Mouse (Mus musculus) intestine, embryonic 14.5 days (tissue): ENCODE data around the gene Gclm. TPM values are rescaled to one million over a fixed set of nuclear protein-coding genes. Genes with fewer than 3 reads are reported as not detected.
A peak's percentile ranks its signal among the peaks of the same experiment; 100 is the strongest.

ENCODE experiments used
- ATAC-seq: fragments of 200-750 bp; cut with Nextera tagmentation; replicated peaks from 2 replicates; pipeline ENCODE4 v1.8.0; 2017; ENCODE audit warnings: low read depth, moderate number of reproducible peaks, moderate TSS enrichment, moderate library complexity; ENCODE audit not compliant: low FRiP score, low TSS enrichment
- DNase-seq: peaks from one replicate; pipeline ENCODE4 v3.0.0-alpha.2; 2018; ENCODE audit warnings: low spot score
- H3K27ac ChIP-seq: fragments of 300-500 bp; sonication (generic); 2 replicates; pipeline ENCODE4 v1.5.1; 2014; ENCODE audit warnings: low read depth, mild to moderate bottlenecking, control low read depth
- H3K27me3 ChIP-seq: fragments of 300-500 bp; sonication (generic); replicated peaks from 2 replicates; pipeline ENCODE4 v1.6.1; 2014; ENCODE audit warnings: low read length, control low read depth; ENCODE audit not compliant: control insufficient read depth, insufficient read depth
- H3K36me3 ChIP-seq: fragments of 300-500 bp; sonication (generic); 2 replicates; pipeline ENCODE4 v1.6.1; 2014; ENCODE audit warnings: low read length, control low read depth; ENCODE audit not compliant: control insufficient read depth, insufficient read depth
- H3K4me1 ChIP-seq: fragments of 300-500 bp; sonication (generic); replicated peaks from 2 replicates; pipeline ENCODE4 v1.6.1; 2014; ENCODE audit warnings: low read length, control low read depth, mixed read lengths; ENCODE audit not compliant: control insufficient read depth, insufficient read depth
- H3K4me2 ChIP-seq: fragments of 300-500 bp; sonication (generic); 2 replicates; pipeline ENCODE4 v1.6.1; 2014; ENCODE audit warnings: low read length
- H3K4me3 ChIP-seq: fragments of 300-500 bp; sonication (generic); 2 replicates; pipeline ENCODE4 v1.5.1; 2014; ENCODE audit warnings: low read depth, low read length, control low read depth, mixed read lengths
- H3K9ac ChIP-seq: fragments of 300-500 bp; sonication (generic); 2 replicates; pipeline ENCODE4 v1.6.1; 2014; ENCODE audit warnings: mild to moderate bottlenecking, low read length
- H3K9me3 ChIP-seq: fragments of 300-500 bp; sonication (generic); 2 replicates; pipeline ENCODE4 v1.6.1; 2016; ENCODE audit warnings: low read length, control low read depth; ENCODE audit not compliant: control insufficient read depth
- WGBS: fragments of 180-500 bp; shearing (Covaris S2); extraction: QIAGEN DNeasy Blood & Tissue Kit; methylation state at CpG from one replicate; pipeline ENCODE4 v1.1.7; 2014; 5-methylcytosine and 5-hydroxymethylcytosine counted together
- polyA plus RNA-seq: library from polyadenylated mRNA; unstranded; fragments of >200 nt; fragmentation: Nextera tagmentation; extraction: Ambion mirVana; gene quantifications from 2 replicates; pipeline ENCODE4 v1.2.1, GENCODE M21; 2014

Gene Gclm
- 43.7 and 61.5 TPM in 2 replicates for polyA plus RNA-seq

- Histone ChIP-seq H3K4me1 (peaks cover 7% of the 10 kb centered on the region), H3K9ac (peak within 1 kb of the TSS; percentile 75), H3K36me3 (no peaks in the 10 kb centered on the region), H3K9me3 (no peaks in the 10 kb centered on the region), H3K4me2 (peak within 1 kb of the TSS; percentile 84), H3K27me3 (no peaks in the 10 kb centered on the region), H3K4me3 (peak within 1 kb of the TSS; percentile 88), H3K27ac (peak within 1 kb of the TSS; percentile 73)
- under 1% methylated on average over 77 of the region's 90 CpGs for WGBS
- peak; percentile 99 for ATAC-seq
- DNase-seq = peak; percentile 90
Measured at GRCm38 (mm10) chr3:122245215-122245877, at the start of gene Gclm. TSS of gene Gclm (plus strand) at chr3:122245557.

GRCm38 (mm10) chr3:122196621-122197298 is 48.6 kb upstream of the Gclm start:
- Histone ChIP-seq H3K9ac (no peak overlapping the region), H3K4me2 (no peak overlapping the region), H3K27ac (no peak overlapping the region), H3K4me1 (no peaks in the 10 kb centered on the region), H3K4me3 (no peak overlapping the region), H3K9me3 (no peaks in the 10 kb centered on the region), H3K36me3 (no peaks in the 10 kb centered on the region), H3K27me3 (no peaks in the 10 kb centered on the region)
- ATAC-seq = no peak
- DNase-seq = no peak
- WGBS = 66% methylated on average over 4 of the region's 4 CpGs

- no peak for ATAC-seq
Measured at GRCm38 (mm10) chr3:122198532-122198931, 46.8 kb upstream of the Gclm start.

GRCm38 (mm10) chr3:122198966-122199381 is 46.4 kb upstream of the Gclm start:
- peak; percentile 63 for DNase-seq
- Histone ChIP-seq H3K4me1 (0 out of 2 replicates have a peak, but pooled peaks cover 3% of the 10 kb centered on the region), H3K27ac (peak overlapping the region; percentile 27; the same call in 1 of the 2 replicates), H3K36me3 (no peaks in the 10 kb centered on the region), H3K4me3 (no peak overlapping the region), H3K27me3 (no peaks in the 10 kb centered on the region), H3K9ac (no peak overlapping the region), H3K9me3 (no peaks in the 10 kb centered on the region), H3K4me2 (no peak overlapping the region)
- peak; percentile 23; the same call in 1 of the 2 replicates for ATAC-seq
- 49% methylated on average over 8 of the region's 8 CpGs for WGBS

More at GRCm38 (mm10) chr3:122198532-122198931, 46.8 kb upstream of the Gclm start:
- no peak overlapping the region for H3K9ac ChIP-seq
- H3K9me3 ChIP-seq = no peaks in the 10 kb centered on the region
- H3K4me3 ChIP-seq = no peak overlapping the region
- peak overlapping the region; percentile 27; the same call in 1 of the 2 replicates for H3K27ac ChIP-seq
- DNase-seq = no peak
- no peaks in the 10 kb centered on the region for H3K27me3 ChIP-seq
- H3K36me3 ChIP-seq = no peaks in the 10 kb centered on the region
- WGBS = 65% methylated on average over 2 of the region's 2 CpGs
- H3K4me2 ChIP-seq = no peak overlapping the region
- H3K4me1 ChIP-seq = 0 out of 2 replicates have a peak, but pooled peaks cover 3% of the 10 kb centered on the region

GRCm38 (mm10) chr3:122199600-122199999 is 45.8 kb upstream of the Gclm start:
- H3K27me3 ChIP-seq = no peaks in the 10 kb centered on the region
- H3K9ac ChIP-seq = no peak overlapping the region
- no peak overlapping the region for H3K4me3 ChIP-seq
- DNase-seq = no peak
- H3K9me3 ChIP-seq = no peaks in the 10 kb centered on the region
- no peak overlapping the region for H3K4me2 ChIP-seq
- 0 out of 2 replicates have a peak, but pooled peaks cover 3% of the 10 kb centered on the region for H3K4me1 ChIP-seq
- WGBS = 90% methylated on average over 4 of the region's 4 CpGs
- no peak for ATAC-seq
- H3K27ac ChIP-seq = no peak overlapping the region
- H3K36me3 ChIP-seq = no peaks in the 10 kb centered on the region

- no peaks in the 10 kb centered on the region for H3K36me3 ChIP-seq
- H3K4me2 ChIP-seq = no peak overlapping the region
- H3K27me3 ChIP-seq = no peaks in the 10 kb centered on the region
- no peak overlapping the region for H3K27ac ChIP-seq
- WGBS = 90% methylated on average over 5 of the region's 5 CpGs
- no peaks in the 10 kb centered on the region for H3K9me3 ChIP-seq
- H3K4me1 ChIP-seq = 0 out of 2 replicates have a peak, but pooled peaks cover 3% of the 10 kb centered on the region
- H3K4me3 ChIP-seq = no peak overlapping the region
- DNase-seq (no peak), ATAC-seq (no peak)
- H3K9ac ChIP-seq = no peak overlapping the region
Measured at GRCm38 (mm10) chr3:122200017-122200416, 45.3 kb upstream of the Gclm start.

- H3K4me2 ChIP-seq = no peak overlapping the region
Measured at GRCm38 (mm10) chr3:122200447-122200846, 44.9 kb upstream of the Gclm start.

GRCm38 (mm10) chr3:122202307-122202732 is 43.0 kb upstream of the Gclm start:
- Histone ChIP-seq H3K9ac (no peak overlapping the region), H3K27ac (no peak overlapping the region), H3K36me3 (no peaks in the 10 kb centered on the region), H3K9me3 (no peaks in the 10 kb centered on the region), H3K4me3 (no peak overlapping the region), H3K4me2 (no peak overlapping the region), H3K27me3 (no peaks in the 10 kb centered on the region), H3K4me1 (0 out of 2 replicates have a peak, but pooled peaks cover 3% of the 10 kb centered on the region)
- no peak for ATAC-seq
- DNase-seq = no peak
- 47% methylated on average over 5 of the region's 5 CpGs for WGBS

More at GRCm38 (mm10) chr3:122200447-122200846, 44.9 kb upstream of the Gclm start:
- Histone ChIP-seq H3K27me3 (no peaks in the 10 kb centered on the region), H3K27ac (no peak overlapping the region), H3K4me3 (no peak overlapping the region), H3K36me3 (no peaks in the 10 kb centered on the region), H3K9me3 (no peaks in the 10 kb centered on the region), H3K4me1 (0 out of 2 replicates have a peak, but pooled peaks cover 3% of the 10 kb centered on the region), H3K9ac (no peak overlapping the region)
- 61% methylated on average over 5 of the region's 5 CpGs for WGBS
- no peak for ATAC-seq
- no peak for DNase-seq
